Mouse (Mus musculus) ES-CJ7 (cell line): ENCODE measurements around the gene Ophn1.

Experiments
- DNase-seq: peaks from one replicate; pipeline ENCODE4 v3.0.0; 2011; ENCODE audit warnings: low read depth, low spot score

The Ophn1 gene

GRCm38 (mm10) chrX:98803813-98804212 is 87.0 kb downstream of the Ophn1 start:
- no peak for DNase-seq

DNA sequence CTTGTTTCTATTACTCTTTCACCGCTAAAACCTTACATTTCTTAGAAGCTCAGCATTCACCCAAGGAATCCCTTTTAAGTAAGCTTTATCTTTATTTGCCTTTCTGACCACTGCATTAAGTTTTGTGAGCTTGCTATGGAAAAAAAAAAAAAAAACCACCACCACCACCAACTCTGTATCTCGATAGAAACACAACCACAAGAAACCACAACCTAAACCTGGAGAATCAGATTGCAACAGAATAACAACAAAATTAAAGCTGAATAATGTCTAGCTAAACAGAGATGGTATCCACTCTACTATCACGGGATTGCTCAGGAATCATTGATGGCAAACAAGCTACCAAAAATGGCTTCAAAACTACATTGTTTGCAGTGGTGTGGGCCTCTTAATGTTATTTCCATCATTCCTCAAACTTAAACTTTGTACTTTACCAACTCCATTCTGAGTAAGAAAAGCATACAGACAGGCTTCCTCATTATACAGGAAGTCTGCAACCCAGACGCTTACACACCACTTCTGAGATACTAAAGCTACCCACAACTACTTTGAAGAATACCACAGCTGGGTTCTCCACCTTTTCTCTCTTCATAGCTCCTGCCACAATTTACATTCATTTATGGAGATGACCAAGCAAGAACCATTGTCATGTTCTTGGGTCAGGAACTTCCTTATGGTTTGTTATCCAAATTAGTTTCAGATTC is 116.4 kb downstream of the Ophn1 start:
- no peak for DNase-seq

- no peak for DNase-seq
Observed at GRCm38 (mm10) chrX:98755089-98755488, 135.7 kb downstream of the Ophn1 start.

DNA sequence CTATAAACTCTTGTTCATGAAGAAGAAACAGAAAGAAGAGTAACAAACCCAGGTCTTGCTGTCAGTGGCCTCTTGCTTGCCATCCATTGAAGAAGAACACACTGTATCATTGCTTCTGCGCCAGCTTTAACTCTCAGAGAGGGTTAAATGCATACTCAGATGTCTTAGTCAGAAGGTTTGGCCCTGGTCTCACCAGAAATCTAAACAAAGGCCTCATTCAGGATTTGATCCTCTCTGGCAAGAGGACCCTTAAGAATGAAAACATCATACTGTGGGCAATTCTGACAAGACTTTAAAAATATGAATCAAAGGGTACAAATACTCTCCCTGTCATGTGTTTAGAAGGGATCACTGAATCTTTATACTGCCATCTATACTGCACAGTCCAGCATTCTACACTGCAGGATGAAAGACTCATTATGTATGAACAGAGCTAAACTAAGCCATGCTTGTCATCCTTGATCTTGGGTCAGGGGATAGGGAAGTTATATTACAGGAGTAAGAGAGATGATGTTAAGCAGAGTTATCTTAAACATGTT is 139.5 kb downstream of the Ophn1 start:
- no peak for DNase-seq

GRCm38 (mm10) chrX:98736758-98737157 is 154.1 kb downstream of the Ophn1 start:
- DNase-seq: no peak

GRCm38 (mm10) chrX:98722991-98723390 is 167.8 kb downstream of the Ophn1 start:
- no peak for DNase-seq

GRCm38 (mm10) chrX:98707766-98708165 is 183.1 kb downstream of the Ophn1 start:
- no peak for DNase-seq

DNA sequence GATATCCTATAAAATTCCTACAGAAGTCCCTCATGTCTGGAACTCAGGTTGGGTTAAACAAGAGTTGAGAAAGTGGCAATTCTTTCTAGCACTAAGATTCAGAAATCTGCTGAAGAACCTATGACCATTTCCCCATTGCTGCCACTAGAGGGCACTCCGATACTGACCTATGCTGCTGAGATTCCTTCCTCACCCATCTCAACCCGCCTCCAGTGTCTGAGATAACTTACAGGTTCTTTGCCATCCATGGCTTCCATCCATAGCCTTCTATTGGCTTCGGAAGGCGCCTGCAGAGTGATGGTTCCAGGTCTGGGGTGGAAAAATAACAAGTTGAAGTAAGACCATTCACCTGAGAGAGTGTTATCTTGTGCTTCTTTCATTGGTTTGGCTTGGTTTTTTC is 189.2 kb downstream of the Ophn1 start:
- peak; percentile 56 for DNase-seq

DNA sequence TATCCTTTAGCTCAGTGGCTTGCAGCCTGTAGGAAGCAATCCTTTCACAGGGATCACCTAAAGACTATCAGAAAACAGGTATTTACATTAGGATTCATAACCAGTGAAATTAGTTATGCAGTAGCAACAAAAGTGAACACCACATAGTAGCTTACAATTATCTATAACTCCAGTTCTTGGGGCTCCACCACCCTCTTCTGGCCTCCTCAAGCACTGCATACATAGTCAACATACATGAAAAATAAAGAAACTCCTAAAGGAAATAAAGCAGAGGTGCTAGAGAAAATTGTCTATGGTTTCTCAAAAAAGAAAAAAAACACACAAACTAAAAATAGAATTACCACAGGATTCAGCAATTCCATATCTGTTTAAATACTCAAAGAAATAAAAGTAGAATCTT is 208.2 kb downstream of the Ophn1 start:
- no peak for DNase-seq

- no peak for DNase-seq
Observed at GRCm38 (mm10) chrX:98681281-98681680, 209.5 kb downstream of the Ophn1 start.

DNA sequence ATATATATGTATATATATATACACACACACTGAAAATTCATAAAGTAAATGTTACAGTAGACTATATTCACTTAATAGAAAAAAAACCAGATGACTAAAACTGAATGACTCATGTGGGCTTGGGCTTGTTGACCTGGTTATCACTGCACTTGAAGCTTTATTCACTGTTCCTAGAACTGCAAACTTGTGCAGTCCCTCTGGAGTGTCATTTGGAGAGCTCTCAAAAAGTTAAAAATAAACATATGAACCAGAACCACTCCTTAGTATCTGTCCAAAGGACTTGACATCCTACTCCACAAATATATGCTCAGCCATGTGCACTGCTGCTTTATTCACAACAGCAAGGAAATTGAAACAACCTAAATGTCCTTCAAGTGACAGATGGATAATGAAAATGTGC is 219.8 kb downstream of the Ophn1 start:
- no peak for DNase-seq

DNA sequence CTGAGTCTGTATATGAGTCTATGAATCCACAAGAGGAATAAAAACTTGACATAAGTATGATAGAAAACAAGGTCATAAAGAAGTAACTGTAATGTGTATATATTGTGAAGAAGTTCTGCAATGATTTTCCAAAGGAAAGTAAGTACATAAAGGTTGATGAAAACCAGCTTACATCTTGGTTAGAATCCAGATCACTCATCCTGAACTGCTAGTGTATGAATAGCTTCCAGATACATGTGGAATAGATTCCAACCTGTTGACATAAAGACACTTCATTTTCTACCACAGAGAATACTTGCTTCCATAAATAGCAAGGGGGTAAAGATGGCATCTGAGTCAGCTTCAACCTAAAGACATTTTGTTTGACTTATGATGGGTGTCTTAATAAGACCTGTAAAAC is 239.4 kb downstream of the Ophn1 start:
- no peak for DNase-seq

DNA sequence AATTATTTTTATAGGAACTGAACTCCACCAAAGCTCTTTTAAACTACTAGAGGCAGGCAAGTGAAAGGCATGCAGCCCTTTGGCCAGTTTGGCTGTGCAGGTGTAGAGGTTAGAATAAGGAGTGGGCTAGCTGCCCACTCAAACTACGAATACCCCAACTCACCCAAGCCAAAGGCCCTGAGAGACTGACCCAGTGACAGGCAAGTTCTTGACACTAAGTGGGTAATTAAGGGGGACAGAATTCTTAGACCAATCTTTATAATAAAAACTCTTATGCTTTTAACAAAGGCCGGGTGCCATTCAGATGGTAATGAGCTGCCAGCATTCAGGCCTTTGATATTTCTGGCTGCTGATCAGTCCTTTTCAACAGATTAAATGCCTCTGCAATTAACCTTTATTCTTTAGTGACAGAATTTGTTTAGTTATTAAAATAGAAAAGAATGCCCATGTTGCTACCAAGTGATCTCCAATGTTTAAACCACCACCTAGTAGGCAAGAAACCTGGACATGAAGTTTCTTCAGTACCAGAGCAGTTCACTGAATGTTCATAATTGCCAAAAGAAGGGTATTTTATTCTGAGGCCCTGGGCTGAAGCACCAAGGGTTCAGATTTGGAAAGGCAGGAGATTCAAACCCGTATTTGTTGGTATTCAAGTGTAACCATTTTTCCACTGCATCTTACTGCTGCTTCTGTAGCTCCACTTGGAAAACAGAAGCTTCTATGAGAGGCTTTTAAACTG is 262.0 kb downstream of the Ophn1 start:
- no peak for DNase-seq

DNA sequence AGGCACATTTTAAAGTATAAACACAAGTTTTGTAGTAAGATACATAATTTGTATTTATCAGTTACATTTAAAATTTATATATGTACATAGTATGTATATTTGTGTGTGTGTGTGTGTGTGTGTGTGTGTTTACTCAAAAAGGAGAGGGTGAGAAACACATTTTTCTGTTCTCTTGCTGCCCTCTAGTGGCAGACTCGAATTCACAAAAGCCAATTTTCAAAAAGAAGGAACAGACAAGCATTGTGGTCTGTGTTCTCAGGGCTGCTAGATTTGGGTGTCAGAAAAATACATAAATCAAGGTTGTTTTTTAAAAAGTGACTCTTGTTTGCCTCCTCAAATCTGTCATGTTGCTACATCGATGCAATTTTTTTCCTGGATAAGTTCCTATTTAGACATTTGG is 272.0 kb downstream of the Ophn1 start:
- DNase-seq: peak; percentile 33

- no peak for DNase-seq
Observed at GRCm38 (mm10) chrX:98617426-98617825, 273.4 kb downstream of the Ophn1 start.

GRCm38 (mm10) chrX:98574201-98574600 is 316.6 kb downstream of the Ophn1 start:
- DNase-seq: no peak

DNA sequence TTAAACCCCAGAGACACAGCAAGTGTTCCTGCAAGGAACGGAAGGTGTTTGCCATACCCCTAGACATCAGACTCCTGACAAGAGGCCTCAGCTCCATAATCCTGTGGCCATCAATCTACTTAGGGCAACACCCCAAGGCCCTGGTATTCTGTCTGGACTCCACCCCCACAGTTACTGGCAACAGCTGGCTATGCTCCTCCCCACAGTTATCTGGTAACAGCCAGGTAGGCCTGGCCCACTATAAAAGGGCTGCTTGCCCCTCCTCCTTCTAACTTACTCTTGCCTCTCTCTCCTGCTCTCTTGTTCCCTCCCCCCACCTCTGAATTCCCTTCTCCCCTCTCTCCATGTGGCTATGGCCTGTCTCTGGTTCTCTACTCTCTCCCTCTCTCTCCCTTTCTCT is 344.4 kb downstream of the Ophn1 start:
- peak; percentile 75 for DNase-seq

GRCm38 (mm10) chrX:98515329-98515728 is 375.5 kb downstream of the Ophn1 start:
- no peak for DNase-seq

DNA sequence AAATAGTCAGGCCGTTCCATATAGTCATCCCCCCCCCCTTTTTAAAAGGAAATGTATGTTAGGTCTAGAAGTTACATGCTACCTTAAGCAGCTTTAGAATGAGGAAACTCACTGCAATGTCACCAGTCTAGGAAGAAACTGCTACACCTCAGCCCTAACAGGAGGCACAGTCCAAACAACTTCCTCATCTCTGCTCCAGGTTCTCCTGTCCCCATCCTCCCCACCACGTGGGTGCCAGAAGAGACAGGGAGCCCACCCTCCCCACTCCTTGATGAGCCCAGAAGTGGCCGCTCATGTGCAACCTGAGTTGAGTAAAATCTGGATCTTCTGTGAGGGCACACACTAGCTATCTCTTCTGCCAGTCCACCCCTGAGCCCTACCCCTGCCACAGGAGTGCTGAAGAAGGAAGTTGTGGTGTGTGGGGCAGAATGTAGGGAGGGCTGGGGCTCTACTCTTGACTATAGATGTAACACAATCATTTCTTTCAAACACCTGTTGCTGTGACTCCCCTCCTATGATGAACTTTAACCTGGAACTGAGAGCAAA is 376.4 kb downstream of the Ophn1 start:
- DNase-seq: no peak
